Mouse (Mus musculus): ENCODE results near the gene Uqcrh.

DNA sequence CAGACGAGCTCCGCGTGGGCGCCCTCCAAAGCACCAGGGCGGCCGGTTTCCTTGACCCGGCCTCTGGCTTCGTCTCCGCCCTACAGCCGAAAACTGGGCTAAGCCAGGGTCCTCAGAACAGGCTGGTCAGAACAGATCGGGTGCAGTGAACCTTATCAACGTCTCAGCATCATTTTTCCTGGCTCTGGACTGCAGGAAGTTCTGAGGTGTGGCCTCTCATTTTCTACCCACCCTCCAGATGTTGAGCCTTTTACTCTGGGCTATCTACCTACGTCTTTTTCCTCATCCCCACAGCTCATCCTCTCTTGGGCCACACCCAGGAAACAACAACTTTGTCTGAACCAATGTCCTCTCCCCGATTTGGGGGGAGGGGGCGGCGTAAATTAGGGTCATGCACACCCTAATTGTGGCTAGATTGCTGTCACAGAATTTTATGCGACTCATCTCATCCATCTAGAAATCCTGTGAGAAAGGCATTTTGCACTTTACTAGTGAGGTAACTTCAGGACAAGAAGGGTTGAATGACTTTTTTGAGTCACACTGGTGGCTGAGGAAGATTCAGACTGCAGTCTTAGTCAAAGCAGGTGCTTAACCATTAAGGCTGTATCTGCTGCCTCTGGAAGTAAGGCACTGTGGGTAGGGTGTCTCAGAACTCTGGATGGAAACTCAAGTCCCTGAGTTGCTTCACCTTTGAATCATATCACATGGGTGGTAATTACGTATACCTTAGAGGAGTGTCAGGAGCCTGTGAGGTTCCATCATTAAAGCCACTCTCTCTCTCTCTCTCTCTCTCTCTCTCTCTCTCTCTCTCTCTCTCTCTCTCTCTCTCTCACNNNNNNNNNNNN is 56.7 kb downstream of the Uqcrh start, which contains the start of gene Faah:
- TF ChIP-seq POLR2A (IDR thresholded peaks at IDR 0.05; ENCODE audit: extremely low read depth, insufficient read depth, low read length) (no peak), CTCF (IDR thresholded peaks at IDR 0.05; ENCODE audit: extremely low read depth, insufficient read depth, low read length) (no peak)
